Mouse (Mus musculus): ENCODE measurements around the gene Gm29094.
"Not testable (repeated sequence)": the region's sequence is repeated elsewhere in the genome, so short reads cannot be mapped to it uniquely, and the experiment has no call there.

The Gm29094 gene

DNA sequence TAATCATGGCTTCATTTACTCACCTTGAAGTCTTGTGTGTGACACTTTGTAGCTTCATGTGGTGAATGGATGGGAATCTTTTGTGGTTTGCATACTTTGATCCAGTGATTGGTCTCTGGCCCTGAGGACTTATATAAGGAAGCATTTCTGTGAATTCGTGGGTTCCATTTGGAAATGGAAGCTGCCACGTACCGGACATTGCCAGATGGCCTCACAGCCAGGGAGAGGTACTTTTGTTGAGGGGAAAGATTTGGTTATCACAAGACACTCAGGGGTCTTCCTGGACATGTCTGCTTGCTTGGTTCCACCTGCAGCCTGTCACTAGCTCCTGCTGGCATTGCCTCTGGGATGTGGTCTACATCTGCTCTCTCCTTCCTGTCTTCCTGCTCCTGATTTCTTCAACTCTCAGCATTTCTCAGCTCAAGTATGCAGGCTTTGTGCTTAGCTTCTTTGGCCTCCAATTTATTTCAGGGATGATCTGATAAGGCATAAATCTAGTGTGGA, 41.4 kb downstream of the Gm29094 start:
- intact Hi-C loops (cut with DNase I), result not testable (repeated sequence)

- intact Hi-C loops (cut with DNase I), result no loop called here
Observed at GRCm38 (mm10) chr9:89253400-89253799, 54.2 kb downstream of the Gm29094 start.

DNA sequence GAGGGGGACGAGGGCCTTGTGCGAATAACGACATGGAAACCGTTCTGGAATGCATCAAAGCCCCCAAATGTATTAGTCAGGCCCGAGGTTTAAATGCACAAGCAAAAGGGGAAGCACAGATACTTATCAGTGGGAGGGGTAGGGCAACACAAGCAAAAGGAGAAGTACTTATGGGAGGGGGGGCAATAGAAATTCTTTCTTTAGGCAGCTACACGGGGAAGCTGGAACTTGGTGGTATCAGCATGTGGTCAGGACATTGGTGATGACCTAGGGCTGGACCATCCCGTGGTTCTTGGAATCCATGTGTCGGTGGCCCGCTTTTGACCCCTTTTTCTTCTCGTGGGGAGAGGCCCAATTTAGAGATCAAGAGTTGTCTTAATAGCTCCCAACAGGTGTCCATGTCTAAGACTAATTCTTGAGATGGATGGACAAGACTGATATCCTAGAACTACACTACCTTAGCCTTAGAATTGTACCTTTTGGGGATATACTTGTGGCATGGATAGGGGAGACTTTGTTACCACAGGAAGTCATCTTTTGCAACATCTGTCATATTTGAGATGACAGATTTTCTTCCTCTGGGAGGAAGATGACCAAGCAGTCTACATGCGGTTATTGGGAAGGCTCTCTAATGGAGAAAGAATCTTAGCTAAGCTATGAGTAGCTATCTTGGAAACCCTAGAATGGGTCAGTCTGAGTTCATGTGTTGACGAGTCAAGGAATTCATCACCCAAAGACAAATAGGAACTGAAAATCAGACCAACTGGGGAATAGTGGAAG, 57.6 kb downstream of the Gm29094 start:
- intact Hi-C loops (cut with DNase I), result no loop called here

GRCm38 (mm10) chr9:89263968-89264367, 64.8 kb downstream of the Gm29094 start:
- intact Hi-C loops (cut with DNase I), result no loop called here

- intact Hi-C loops (cut with DNase I), result no loop called here
Observed at GRCm38 (mm10) chr9:89264571-89264970, 65.4 kb downstream of the Gm29094 start.

Data from adrenal gland (tissue).